Mouse (Mus musculus) bone marrow, adult 2 months (tissue): ENCODE data around the gene Rhbg. TPM values are rescaled to one million over a fixed set of nuclear protein-coding genes. Genes with fewer than 3 reads are reported as not detected.
"Not testable (repeated sequence)": the region's sequence is repeated elsewhere in the genome, so short reads cannot be mapped to it uniquely, and the experiment has no call there.

ENCODE experiments used
- H3K27ac ChIP-seq: fragments of 200-500 bp; 2 replicates; pipeline ENCODE4 v1.5.1; 2012; ENCODE audit warnings: low read depth, mild to moderate bottlenecking, control low read depth, inconsistent platforms, low read length; ENCODE audit not compliant: control insufficient read depth, poor library complexity, insufficient read depth
- H3K4me1 ChIP-seq: fragments of 200-500 bp; 2 replicates; pipeline ENCODE4 v1.6.1; 2011; ENCODE audit warnings: low read length; ENCODE audit not compliant: control insufficient read depth, insufficient read depth
- H3K4me3 ChIP-seq: fragments of 200-500 bp; replicated peaks from 2 replicates; pipeline ENCODE3; 2011; ENCODE audit warnings: mild to moderate bottlenecking, low read depth, low read length, control low read depth; ENCODE audit not compliant: control insufficient read depth
- CTCF ChIP-seq: fragments of 200-500 bp; IDR thresholded peaks from 2 replicates; pipeline ENCODE4 v1.5.1; 2011; ENCODE audit warnings: low read length, control low read depth; ENCODE audit not compliant: control insufficient read depth, insufficient read depth
- POLR2A ChIP-seq: fragments of 200-500 bp; IDR thresholded peaks from 2 replicates; pipeline ENCODE4 v1.6.1; 2011; ENCODE audit warnings: low read depth, mild to moderate bottlenecking, control low read depth, low read length, borderline replicate concordance; ENCODE audit not compliant: control insufficient read depth
- WGBS: fragments of 180-500 bp; shearing (Covaris S2); methylation state at CpG from one replicate; pipeline ENCODE4 v1.1.7; 2018; 5-methylcytosine and 5-hydroxymethylcytosine counted together
- polyA plus RNA-seq: library from polyadenylated mRNA; stranded (reverse); fragments of >200 nt; gene quantifications from 2 replicates; pipeline ENCODE4 v1.2.4, GENCODE M21; 2011; ENCODE audit warnings: low replicate concordance; ENCODE audit not compliant: missing spikeins, insufficient read depth, insufficient read length

Gene Rhbg
- polyA plus RNA-seq, 1 experiment = not detected

- WGBS = 87% methylated on average over 5 of the region's 5 CpGs
- Histone ChIP-seq H3K4me3 (no peak overlapping the region), H3K4me1 (no peaks in the 10 kb centered on the region), H3K27ac (no peak overlapping the region)
- TF ChIP-seq CTCF (no peak), POLR2A (no peak)
These were observed 14.5 kb upstream of the Rhbg start for GRCm38 (mm10) chr3:88268991-88269390.

GRCm38 (mm10) chr3:88268014-88268413 lies 13.5 kb upstream of the Rhbg start:
- 55% methylated on average over 6 of the region's 6 CpGs for WGBS
- H3K4me1 ChIP-seq, H3K4me3 ChIP-seq, H3K27ac ChIP-seq: not testable (repeated sequence)

- TF ChIP-seq CTCF = no peak
- TF ChIP-seq POLR2A = no peak
- WGBS = 63% methylated on average over 3 of the region's 3 CpGs
- Histone ChIP-seq H3K27ac (no peak overlapping the region), H3K4me1 (no peaks in the 10 kb centered on the region), H3K4me3 (no peak overlapping the region)
These were observed 7.8 kb upstream of the Rhbg start for GRCm38 (mm10) chr3:88262346-88262745.

- TF ChIP-seq CTCF (no peak), POLR2A (no peak)
- Histone ChIP-seq H3K27ac (no peak overlapping the region), H3K4me1 (no peaks in the 10 kb centered on the region), H3K4me3 (no peak overlapping the region)
- WGBS = 61% methylated on average over 7 of the region's 7 CpGs
These were observed 1.9 kb upstream of the Rhbg start for GRCm38 (mm10) chr3:88256382-88256781.

GRCm38 (mm10) chr3:88255950-88256349 lies 1.4 kb upstream of the Rhbg start:
- Histone ChIP-seq H3K4me3 (no peak overlapping the region), H3K4me1 (no peaks in the 10 kb centered on the region), H3K27ac (no peak overlapping the region)
- 75% methylated on average over 6 of the region's 6 CpGs for WGBS
- TF ChIP-seq POLR2A = no peak
- TF ChIP-seq CTCF = no peak

GRCm38 (mm10) chr3:88252739-88253138 lies 1.8 kb downstream of the Rhbg start:
- no peak for TF ChIP-seq POLR2A
- TF ChIP-seq CTCF = no peak
- Histone ChIP-seq H3K27ac (no peak overlapping the region), H3K4me3 (no peak overlapping the region), H3K4me1 (no peaks in the 10 kb centered on the region)
- WGBS = 78% methylated on average over 6 of the region's 6 CpGs

- no peak overlapping the region for H3K4me3 ChIP-seq
- no peaks in the 10 kb centered on the region for H3K4me1 ChIP-seq
- TF ChIP-seq CTCF (no peak), POLR2A (no peak)
- H3K27ac ChIP-seq = no peak overlapping the region
- WGBS = 76% methylated on average over 11 of the region's 11 CpGs
These were observed 6.1 kb downstream of the Rhbg start for GRCm38 (mm10) chr3:88248406-88248805.

GRCm38 (mm10) chr3:88247666-88248065 lies 6.8 kb downstream of the Rhbg start:
- no peak for TF ChIP-seq CTCF
- TF ChIP-seq POLR2A = no peak
- Histone ChIP-seq H3K27ac (no peak overlapping the region), H3K4me1 (no peaks in the 10 kb centered on the region), H3K4me3 (no peak overlapping the region)
- WGBS = 77% methylated on average over 9 of the region's 9 CpGs

- no peak overlapping the region for H3K27ac ChIP-seq
- WGBS = 13% methylated on average over 13 of the region's 13 CpGs
- no peaks in the 10 kb centered on the region for H3K4me1 ChIP-seq
- peak; percentile 97 for TF ChIP-seq CTCF
- no peak for TF ChIP-seq POLR2A
- no peak overlapping the region for H3K4me3 ChIP-seq
These were observed 8.7 kb downstream of the Rhbg start for GRCm38 (mm10) chr3:88245811-88246210.
